In genomic region chr10:117844782-117845596, GRCm38 (mm10) we compare ENCODE assay signal across 8 mouse cellular contexts. TPM values are rescaled to one million over a fixed set of nuclear protein-coding genes. Genes with fewer than 3 reads are reported as not detected.
DNase-seq lines count a peak whose midpoint lies in the region; ATAC-seq lines count a peak whose summit lies in the region.

No protein-coding gene starts in this region.

- peak; percentile 50 for ATAC-seq in hindbrain, embryonic 13.5 days (ENCODE audit: low FRiP score)

- peak overlapping the region; percentile 99 for H3K27ac ChIP-seq in hindbrain, embryonic 13.5 days

- peak; percentile 80 for DNase-seq in NIH3T3 (ENCODE audit: low read depth)
- peak; percentile 65 to 71 for DNase-seq in cerebellum, postnatal 25 days
- peak; percentile 20 to 26 for DNase-seq in frontal cortex, postnatal 25 days (ENCODE audit: low spot score in 2 of 2)
- DNase-seq in left cerebral cortex, adult 11 months (ENCODE audit: low spot score) = peak; percentile 18
- peak; percentile 84 to 87 for DNase-seq in lung, postnatal 4 days
- peak; percentile 64 for DNase-seq in retina, postnatal 1 day
- peak; percentile 74 to 82 for DNase-seq in thymus, postnatal 36 days

- peaks cover 21% of the 10 kb centered on the region for H3K4me1 ChIP-seq in hindbrain, embryonic 13.5 days (replicated peaks)

- no peaks in the 10 kb centered on the region for H3K27me3 ChIP-seq in hindbrain, embryonic 13.5 days

- H3K4me3 ChIP-seq in hindbrain, embryonic 13.5 days = peak overlapping the region; percentile 88

- H3K9ac ChIP-seq in hindbrain, embryonic 13.5 days = peak overlapping the region; percentile 95

- H3K36me3 ChIP-seq in hindbrain, embryonic 13.5 days = no peaks in the 10 kb centered on the region

- H3K9me3 ChIP-seq in hindbrain, embryonic 13.5 days = no peaks in the 10 kb centered on the region

- WGBS in hindbrain, embryonic 13.5 days = 1% methylated on average over 45 of the region's 52 CpGs

- H3K4me2 ChIP-seq in hindbrain, embryonic 13.5 days = peak overlapping the region; percentile 79

RNA-seq across cellular contexts. Expression of gene Rap1b, which starts 0.8 kb away (rescaled TPM):
- polyA plus RNA-seq in hindbrain, embryonic 13.5 days (2015; fragmentation: Nextera tagmentation; extraction: Ambion mirVana) = 158 and 159 TPM in 2 replicates

RNA-seq across cellular contexts. Expression of gene Nup107, which starts 52.5 kb away (rescaled TPM):
- 41.7 and 42.5 TPM in 2 replicates for polyA plus RNA-seq in hindbrain, embryonic 13.5 days (2015; fragmentation: Nextera tagmentation; extraction: Ambion mirVana)

Comparison
In these comparisons a context has a peak if more than half of its experiments do, and no peak if none do; other contexts are left out.
1. Peak in every context shown above with its lines: DNase-seq, ATAC-seq, H3K4me3 ChIP-seq and H3K27ac ChIP-seq.
2. DNase-seq: peak in every context shown above with its lines; median percentile 86 in lung, postnatal 4 days; 80 in NIH3T3; 78 in thymus, postnatal 36 days; 68 in cerebellum, postnatal 25 days; 64 in retina, postnatal 1 day; 23 in frontal cortex, postnatal 25 days; 18 in left cerebral cortex, adult 11 months.